Mouse (Mus musculus): ENCODE data around the gene Phf21b. TPM values are rescaled to one million over a fixed set of nuclear protein-coding genes. Genes with fewer than 3 reads are reported as not detected.

The Phf21b gene
- polyA plus RNA-seq, 1 experiment from 2014 or later, result 4.0 TPM

- H3K9me3 ChIP-seq, result no peaks in the 10 kb centered on the region
- no peaks in the 10 kb centered on the region for H3K27me3 ChIP-seq
- no peaks in the 10 kb centered on the region for H3K36me3 ChIP-seq
- ATAC-seq (ENCODE audit: low FRiP score, low read depth), result no peak
- no peak overlapping the region for H3K27ac ChIP-seq (replicated peaks)
- no peak overlapping the region for H3K9ac ChIP-seq
- no peak overlapping the region for H3K4me3 ChIP-seq
- 86% methylated on average over 8 of the region's 8 CpGs for WGBS
- no peak overlapping the region for H3K4me2 ChIP-seq
- peaks cover 4% of the 10 kb centered on the region for H3K4me1 ChIP-seq (replicated peaks)
Measured at GRCm38 (mm10) chr15:84861911-84862310, 6.1 kb upstream of the Phf21b start.

- H3K36me3 ChIP-seq, result no peaks in the 10 kb centered on the region
- peaks cover 25% of the 10 kb centered on the region for H3K4me1 ChIP-seq (replicated peaks)
- 77% methylated on average over 2 of the region's 2 CpGs for WGBS
- H3K27me3 ChIP-seq, result no peaks in the 10 kb centered on the region
- H3K27ac ChIP-seq (replicated peaks), result no peak overlapping the region
- H3K4me2 ChIP-seq, result no peak overlapping the region
- H3K4me3 ChIP-seq, result no peak overlapping the region
- no peak overlapping the region for H3K9ac ChIP-seq
- H3K9me3 ChIP-seq, result no peaks in the 10 kb centered on the region
- ATAC-seq (ENCODE audit: low FRiP score, low read depth), result no peak
Measured at GRCm38 (mm10) chr15:84857623-84858022, 1.8 kb upstream of the Phf21b start.

GRCm38 (mm10) chr15:84854921-84855901, 638 bp downstream of the Phf21b start:
- no peaks in the 10 kb centered on the region for H3K9me3 ChIP-seq
- ATAC-seq (ENCODE audit: low FRiP score, low read depth), result peak; percentile 11
- under 1% methylated on average over 82 of the region's 88 CpGs for WGBS
- no peaks in the 10 kb centered on the region for H3K36me3 ChIP-seq
- peak overlapping the region; percentile 95 for H3K27ac ChIP-seq (replicated peaks)
- H3K4me2 ChIP-seq, result peak overlapping the region; percentile 99
- H3K4me1 ChIP-seq (replicated peaks), result peaks cover 49% of the 10 kb centered on the region
- peak overlapping the region; percentile 70 for H3K4me3 ChIP-seq
- no peaks in the 10 kb centered on the region for H3K27me3 ChIP-seq
- peak overlapping the region; percentile 74 for H3K9ac ChIP-seq

DNA sequence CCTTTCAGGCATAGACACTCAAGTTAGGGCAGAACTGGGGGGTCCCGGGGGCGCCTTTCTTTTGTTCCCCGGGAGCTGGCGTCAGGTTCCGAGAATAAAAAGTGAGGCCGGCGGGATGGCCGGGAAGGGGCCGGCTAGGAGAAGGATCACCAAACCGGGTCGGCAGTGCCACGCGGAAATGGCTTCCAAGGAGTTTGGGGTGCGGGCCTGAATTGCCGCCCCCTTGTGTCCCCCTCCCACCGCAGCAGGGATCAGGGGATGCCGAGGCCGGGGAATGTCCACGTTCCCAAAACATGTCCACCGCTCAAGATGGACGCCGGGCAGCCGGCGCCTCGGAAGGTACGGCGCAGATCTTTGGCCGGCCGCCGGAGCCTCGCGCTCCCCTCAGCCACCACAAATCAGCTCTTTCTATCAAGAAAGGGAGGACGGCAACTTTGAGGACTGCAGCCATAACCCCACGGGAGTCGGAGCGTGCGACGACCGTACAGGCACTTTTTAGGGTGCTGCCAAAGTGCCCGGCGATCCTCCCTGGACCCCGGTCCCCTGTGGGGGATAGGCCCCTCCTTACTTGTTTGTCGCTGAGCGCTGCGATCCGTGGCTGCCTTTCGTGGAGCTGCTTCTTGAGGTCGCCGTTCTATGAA, 1.6 kb downstream of the Phf21b start:
- Histone ChIP-seq H3K27ac (replicated peaks) (peak overlapping the region; percentile 95), H3K9me3 (no peaks in the 10 kb centered on the region), H3K4me2 (peak overlapping the region; percentile 99), H3K27me3 (no peaks in the 10 kb centered on the region), H3K4me1 (replicated peaks) (peaks cover 57% of the 10 kb centered on the region), H3K9ac (peak overlapping the region; percentile 74), H3K4me3 (peak overlapping the region; percentile 70), H3K36me3 (no peaks in the 10 kb centered on the region)
- no peak for ATAC-seq (ENCODE audit: low FRiP score, low read depth)
- WGBS, result under 1% methylated on average over 49 of the region's 49 CpGs

DNA sequence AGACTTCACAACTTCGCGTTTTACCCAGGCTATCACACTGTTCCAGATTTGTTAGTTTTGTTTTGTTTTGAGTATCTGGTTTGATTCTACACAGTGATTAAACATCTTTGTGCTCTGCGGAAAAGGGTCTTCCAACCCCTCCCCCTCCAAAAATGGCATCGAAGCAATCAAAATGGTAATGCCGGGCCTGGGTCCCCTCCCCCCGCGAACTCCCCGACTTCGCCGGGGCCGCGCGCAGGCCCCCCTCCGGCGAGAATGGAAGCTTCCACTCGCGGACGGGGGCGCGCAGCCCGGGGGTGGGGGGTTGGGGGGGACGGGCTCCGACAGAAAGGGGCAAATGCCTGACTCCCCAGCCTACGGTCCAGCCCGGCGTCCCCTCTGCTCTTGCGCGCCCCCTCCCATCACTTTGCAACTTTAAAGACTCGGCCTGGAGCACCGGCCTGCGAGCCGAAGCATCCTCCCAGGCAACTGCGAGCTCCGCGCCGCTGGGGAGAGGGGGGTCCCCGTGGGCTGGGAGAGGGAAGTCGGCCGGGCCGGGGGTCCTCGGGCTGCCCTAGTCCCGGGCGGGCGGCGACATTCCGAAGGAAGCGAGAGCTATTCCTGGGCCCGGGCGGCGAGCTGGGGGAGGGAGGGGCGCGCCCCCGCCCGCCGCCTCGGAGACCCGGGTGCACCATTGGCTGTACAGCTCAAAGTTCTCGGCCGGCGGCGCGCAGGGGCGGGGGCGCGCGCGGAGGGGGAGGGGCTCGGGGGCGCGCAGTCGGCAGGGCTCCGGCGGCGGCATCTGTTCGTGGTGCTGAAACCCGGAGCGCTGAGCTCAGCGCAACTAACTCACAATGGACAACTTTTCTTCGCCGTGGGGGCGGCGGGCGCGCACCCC, 2.4 kb downstream of the Phf21b start:
- Histone ChIP-seq H3K4me1 (replicated peaks) (peaks cover 61% of the 10 kb centered on the region), H3K9me3 (no peaks in the 10 kb centered on the region), H3K4me2 (peak overlapping the region; percentile 99), H3K9ac (peak overlapping the region; percentile 74), H3K27ac (replicated peaks) (peak overlapping the region; percentile 95), H3K4me3 (peak overlapping the region; percentile 70), H3K36me3 (no peaks in the 10 kb centered on the region), H3K27me3 (no peaks in the 10 kb centered on the region)
- under 1% methylated on average over 71 of the region's 84 CpGs for WGBS
- ATAC-seq (ENCODE audit: low FRiP score, low read depth), result peak; percentile 68

DNA sequence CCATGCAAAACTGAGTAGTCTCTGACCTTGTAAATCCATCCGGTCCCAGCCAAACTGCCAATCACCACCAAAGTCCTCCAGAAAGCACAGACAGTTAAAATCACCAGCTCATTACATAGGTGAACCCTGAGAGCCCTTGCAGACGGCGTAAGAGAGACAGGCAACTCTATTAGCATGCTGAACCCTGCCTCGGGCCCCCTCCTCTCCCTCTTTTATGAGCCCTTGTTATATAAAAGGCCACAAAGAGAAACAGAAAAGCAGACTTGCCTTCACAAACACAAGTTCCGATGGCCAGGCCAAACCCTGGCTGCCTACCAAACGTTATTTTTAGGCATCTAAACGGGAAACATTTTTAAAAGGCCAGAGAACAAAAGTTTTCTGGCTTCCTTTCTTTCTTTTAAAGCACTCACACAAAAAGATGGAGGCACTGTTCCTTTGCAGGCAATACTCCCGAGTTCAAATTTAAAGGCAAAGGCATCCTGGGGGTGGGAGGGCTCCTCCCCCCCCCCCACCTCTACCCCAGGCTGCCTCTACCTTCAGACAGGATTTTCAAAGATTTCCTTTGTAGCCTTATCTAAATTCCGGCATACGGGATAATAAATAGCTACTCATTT, 3.3 kb downstream of the Phf21b start:
- H3K4me3 ChIP-seq, result peak overlapping the region; percentile 70
- no peak for ATAC-seq (ENCODE audit: low FRiP score, low read depth)
- no peaks in the 10 kb centered on the region for H3K36me3 ChIP-seq
- H3K4me1 ChIP-seq (replicated peaks), result peaks cover 67% of the 10 kb centered on the region
- H3K9ac ChIP-seq, result peak overlapping the region; percentile 74
- no peaks in the 10 kb centered on the region for H3K9me3 ChIP-seq
- no peaks in the 10 kb centered on the region for H3K27me3 ChIP-seq
- H3K4me2 ChIP-seq, result peak overlapping the region; percentile 99
- 5% methylated on average over 10 of the region's 10 CpGs for WGBS
- peak overlapping the region; percentile 95 for H3K27ac ChIP-seq (replicated peaks)

DNA sequence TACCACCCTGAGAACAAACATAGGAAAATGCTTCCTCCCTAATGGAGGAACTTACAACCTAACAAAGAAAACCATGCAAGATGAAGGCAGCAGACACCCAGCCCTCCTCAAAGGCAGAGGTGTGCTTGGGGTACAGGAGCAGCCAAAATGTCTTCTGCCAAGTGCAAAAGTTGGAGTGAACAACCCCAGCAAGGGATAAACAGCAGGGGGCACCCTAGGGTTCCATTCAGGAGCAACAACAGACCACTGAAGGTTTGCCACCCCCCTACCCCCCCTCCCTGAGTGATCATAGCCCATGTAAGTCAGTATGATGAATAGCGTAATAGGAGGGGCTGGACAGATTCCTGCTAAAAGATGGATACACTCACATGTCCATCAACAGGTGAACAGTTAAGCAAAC, 5.5 kb downstream of the Phf21b start:
- Histone ChIP-seq H3K4me1 (replicated peaks) (peaks cover 63% of the 10 kb centered on the region), H3K27me3 (no peaks in the 10 kb centered on the region), H3K9ac (no peak overlapping the region), H3K4me3 (no peak overlapping the region), H3K36me3 (no peaks in the 10 kb centered on the region), H3K9me3 (no peaks in the 10 kb centered on the region), H3K27ac (replicated peaks) (no peak overlapping the region), H3K4me2 (no peak overlapping the region)
- 95% methylated on average over 1 of the region's 1 CpGs for WGBS
- no peak for ATAC-seq (ENCODE audit: low FRiP score, low read depth)

- no peak for ATAC-seq (ENCODE audit: low FRiP score, low read depth)
- H3K27ac ChIP-seq (replicated peaks), result no peak overlapping the region
- 40% methylated on average over 3 of the region's 3 CpGs for WGBS
- peaks cover 74% of the 10 kb centered on the region for H3K4me1 ChIP-seq (replicated peaks)
- no peak overlapping the region for H3K9ac ChIP-seq
- H3K27me3 ChIP-seq, result no peaks in the 10 kb centered on the region
- H3K9me3 ChIP-seq, result no peaks in the 10 kb centered on the region
- H3K36me3 ChIP-seq, result no peaks in the 10 kb centered on the region
- no peak overlapping the region for H3K4me3 ChIP-seq
- H3K4me2 ChIP-seq, result no peak overlapping the region
Measured at GRCm38 (mm10) chr15:84846216-84846615, 9.6 kb downstream of the Phf21b start.

GRCm38 (mm10) chr15:84844831-84845230, 11.0 kb downstream of the Phf21b start:
- H3K9me3 ChIP-seq, result no peaks in the 10 kb centered on the region
- no peaks in the 10 kb centered on the region for H3K27me3 ChIP-seq
- peaks cover 68% of the 10 kb centered on the region for H3K4me1 ChIP-seq (replicated peaks)
- no peak overlapping the region for H3K4me3 ChIP-seq
- H3K27ac ChIP-seq (replicated peaks), result no peak overlapping the region
- no peaks in the 10 kb centered on the region for H3K36me3 ChIP-seq
- 67% methylated on average over 4 of the region's 4 CpGs for WGBS
- no peak overlapping the region for H3K4me2 ChIP-seq
- no peak overlapping the region for H3K9ac ChIP-seq
- ATAC-seq (ENCODE audit: low FRiP score, low read depth), result no peak

DNA sequence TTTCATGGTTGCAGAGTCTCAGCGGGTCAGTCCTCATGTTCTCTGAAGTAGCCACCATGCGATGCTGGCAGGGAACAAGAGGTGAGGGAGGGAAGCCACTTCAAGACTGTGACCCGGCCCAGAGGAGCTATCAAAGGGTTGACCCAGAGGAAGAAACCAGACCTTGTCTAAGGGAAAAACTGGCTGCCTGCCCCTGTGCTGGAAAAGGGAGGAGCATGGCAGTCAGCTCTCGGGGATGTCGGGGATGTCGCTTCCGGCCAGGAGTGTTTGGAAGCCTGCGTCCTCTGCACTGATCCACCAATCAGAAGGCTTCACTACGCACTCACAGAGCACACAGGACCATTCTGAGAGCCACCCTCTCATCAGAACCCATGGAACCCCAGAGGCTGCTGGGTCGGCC, 12.8 kb downstream of the Phf21b start:
- no peak for ATAC-seq (ENCODE audit: low FRiP score, low read depth)
- H3K27ac ChIP-seq (replicated peaks), result peak overlapping the region; percentile 30
- no peaks in the 10 kb centered on the region for H3K9me3 ChIP-seq

More for the DNA sequence above, 12.8 kb downstream of the Phf21b start:
- H3K4me1 ChIP-seq (replicated peaks), result peaks cover 64% of the 10 kb centered on the region
- H3K4me3 ChIP-seq, result no peak overlapping the region
- H3K36me3 ChIP-seq, result no peaks in the 10 kb centered on the region
- WGBS, result 60% methylated on average over 10 of the region's 10 CpGs
- H3K27me3 ChIP-seq, result no peaks in the 10 kb centered on the region
- H3K9ac ChIP-seq, result no peak overlapping the region
- no peak overlapping the region for H3K4me2 ChIP-seq

Data from hindbrain, embryonic 15.5 days (tissue).